Mouse (Mus musculus) heart, postnatal 0 days (tissue): ENCODE measurements at regions not wholly inside any gene's neighbourhood (a gene's known extent, or its start where the extent isn't known, plus 50 kb on each side); places are given as distances from the start of the nearest gene placed in this dataset.

Source experiments
- ATAC-seq: fragments of 200-750 bp; cut with Nextera tagmentation; 2 replicates; pipeline ENCODE4 v1.8.0; 2017; ENCODE audit warnings: low read depth, moderate number of reproducible peaks, moderate library complexity; ENCODE audit not compliant: insufficient read depth
- DNase-seq: peaks from one replicate; pipeline ENCODE4 v3.0.0-alpha.2; 2016; ENCODE audit warnings: low spot score
- H3K27ac ChIP-seq: fragments of 300-500 bp; sonication (generic); 2 replicates; pipeline ENCODE4 v1.5.1; 2014; ENCODE audit warnings: low read depth, mild to moderate bottlenecking
- H3K27me3 ChIP-seq: fragments of 300-500 bp; sonication (generic); 2 replicates; pipeline ENCODE4 v1.6.1; 2014; ENCODE audit warnings: low read length, mixed read lengths; ENCODE audit not compliant: control insufficient read depth, insufficient read depth
- H3K36me3 ChIP-seq: fragments of 300-500 bp; sonication (generic); replicated peaks from 2 replicates; pipeline ENCODE4 v1.6.1; 2014; ENCODE audit warnings: low read length, mixed read lengths; ENCODE audit not compliant: control insufficient read depth, insufficient read depth
- H3K4me1 ChIP-seq: fragments of 300-500 bp; sonication (generic); 2 replicates; pipeline ENCODE4 v1.6.1; 2014; ENCODE audit warnings: antibody characterized with exemption; ENCODE audit not compliant: control insufficient read depth, insufficient read depth
- H3K4me2 ChIP-seq: fragments of 300-500 bp; sonication (generic); 2 replicates; pipeline ENCODE4 v1.6.1; 2014; ENCODE audit warnings: low read depth, mild to moderate bottlenecking, low read length, moderate library complexity
- H3K4me3 ChIP-seq: fragments of 300-500 bp; sonication (generic); 2 replicates; pipeline ENCODE4 v1.5.1; 2014; ENCODE audit warnings: low read depth, low read length
- H3K9ac ChIP-seq: fragments of 300-500 bp; sonication (generic); replicated peaks from 2 replicates; pipeline ENCODE4 v1.6.1; 2014; ENCODE audit warnings: low read depth, low read length, mixed read lengths
- H3K9me3 ChIP-seq: fragments of 300-500 bp; sonication (generic); replicated peaks from 2 replicates; pipeline ENCODE4 v1.6.1; 2016; ENCODE audit warnings: low read length; ENCODE audit not compliant: control insufficient read depth
- CTCF ChIP-seq: IDR thresholded peaks from 2 replicates; pipeline ENCODE4 v1.5.1; 2016; ENCODE audit warnings: antibody characterized with exemption, control low read depth, low read depth
- EP300 ChIP-seq: IDR thresholded peaks from 2 replicates; pipeline ENCODE4 v1.6.1; 2016; ENCODE audit warnings: antibody characterized with exemption, low read depth
- WGBS: fragments of 180-500 bp; shearing (Covaris S2); extraction: QIAGEN DNeasy Blood & Tissue Kit; methylation state at CpG from one replicate; pipeline ENCODE4 v1.1.7; 2014; 5-methylcytosine and 5-hydroxymethylcytosine counted together

DNA sequence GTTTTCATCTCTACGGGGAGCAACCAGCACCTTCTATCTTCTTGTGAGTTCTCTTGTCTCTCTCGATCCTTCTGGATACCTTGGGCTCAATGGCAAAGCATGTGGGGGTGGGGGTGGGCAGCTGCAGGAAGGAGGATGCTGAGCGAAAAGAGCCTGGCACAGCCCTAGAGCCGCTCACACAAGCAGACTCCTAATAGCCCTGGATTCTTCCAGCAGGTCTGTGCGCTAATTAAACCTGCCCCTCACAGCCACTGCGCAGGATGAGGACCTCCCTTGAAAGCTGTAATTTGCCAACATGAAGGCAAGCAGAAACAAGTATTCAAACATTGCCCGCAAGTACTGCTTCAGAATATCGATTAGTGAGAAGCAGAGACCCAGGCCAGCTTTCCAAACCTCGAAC, 53.1 kb upstream of the Kazn start:
- no peak for ATAC-seq
- Histone ChIP-seq H3K9ac (no peak overlapping the region), H3K27me3 (no peaks in the 10 kb centered on the region), H3K4me2 (no peak overlapping the region), H3K4me1 (no peaks in the 10 kb centered on the region), H3K9me3 (no peaks in the 10 kb centered on the region), H3K27ac (no peak overlapping the region), H3K4me3 (no peak overlapping the region), H3K36me3 (no peaks in the 10 kb centered on the region)
- 85% methylated on average over 9 of the region's 9 CpGs for WGBS
- no peak for DNase-seq
- TF ChIP-seq EP300 (no peak), CTCF (no peak)

GRCm38 (mm10) chr4:142291366-142291765, 52.2 kb upstream of the Kazn start:
- no peak for TF ChIP-seq EP300
- no peak for TF ChIP-seq CTCF
- ATAC-seq = no peak
- no peaks in the 10 kb centered on the region for H3K36me3 ChIP-seq

More at GRCm38 (mm10) chr4:142291366-142291765, 52.2 kb upstream of the Kazn start:
- no peak overlapping the region for H3K4me3 ChIP-seq
- H3K9ac ChIP-seq = no peak overlapping the region
- H3K27me3 ChIP-seq = no peaks in the 10 kb centered on the region
- no peak overlapping the region for H3K4me2 ChIP-seq
- 74% methylated on average over 3 of the region's 3 CpGs for WGBS
- H3K27ac ChIP-seq = no peak overlapping the region
- H3K9me3 ChIP-seq = no peaks in the 10 kb centered on the region
- no peaks in the 10 kb centered on the region for H3K4me1 ChIP-seq
- no peak for DNase-seq
